Mouse (Mus musculus) adrenal gland, adult 18-20 months (tissue): ENCODE measurements around the gene Dbi. TPM values are rescaled to one million over a fixed set of nuclear protein-coding genes. Genes with fewer than 3 reads are reported as not detected.

Experiments
- DNase-seq, 2 experiments: peaks; one replicate each; pipeline ENCODE4 v3.0.0; 2021 to 2022; ENCODE audit warnings: low spot score in 2 of 2
- total RNA-seq, 2 experiments: library from RNA; stranded (reverse); gene quantifications; 1 replicate in 1 of 2; 2 replicates in 1 of 2; pipeline ENCODE4 v1.2.3; 2021

The Dbi gene
- total RNA-seq, 2 experiments from 2014 or later: 1,010 to 2,386 TPM

DNA sequence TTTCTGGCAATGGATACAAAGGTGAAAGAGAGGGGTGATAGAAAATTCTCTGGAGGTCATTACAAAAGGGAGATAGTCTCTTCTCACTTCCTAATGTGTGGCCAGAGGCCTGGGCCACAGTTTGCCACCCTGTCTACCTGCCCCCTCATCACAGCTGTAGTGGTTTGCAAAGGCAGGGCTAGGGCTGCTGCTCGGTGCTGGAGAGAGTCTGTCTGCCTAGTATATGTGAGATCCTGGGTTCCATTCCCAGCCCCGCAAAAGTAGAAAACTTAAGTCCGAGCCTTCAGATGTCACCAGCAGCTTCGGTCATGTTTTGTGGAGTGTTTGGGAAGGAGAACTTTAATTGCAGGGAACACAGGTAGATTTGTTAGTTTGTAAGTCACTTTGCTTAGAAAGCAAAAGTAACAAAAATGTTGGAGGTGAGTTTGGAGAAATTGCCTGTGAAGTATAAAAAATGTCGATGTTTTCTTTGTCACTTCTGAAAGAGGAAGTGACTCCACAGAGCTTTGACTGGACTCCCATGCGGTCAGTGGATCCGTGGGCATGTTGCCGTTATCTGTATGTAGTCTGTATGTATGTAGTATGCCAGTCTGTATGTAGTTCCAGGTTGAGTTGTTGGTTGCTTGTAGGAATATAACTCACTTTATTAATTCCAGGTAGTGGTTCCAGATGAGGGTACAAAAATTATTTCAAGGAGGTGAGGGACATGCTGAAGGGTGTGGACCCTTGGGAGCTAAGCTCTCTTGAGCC, 1.9 kb upstream of the Dbi start:
- DNase-seq: no peak

DNA sequence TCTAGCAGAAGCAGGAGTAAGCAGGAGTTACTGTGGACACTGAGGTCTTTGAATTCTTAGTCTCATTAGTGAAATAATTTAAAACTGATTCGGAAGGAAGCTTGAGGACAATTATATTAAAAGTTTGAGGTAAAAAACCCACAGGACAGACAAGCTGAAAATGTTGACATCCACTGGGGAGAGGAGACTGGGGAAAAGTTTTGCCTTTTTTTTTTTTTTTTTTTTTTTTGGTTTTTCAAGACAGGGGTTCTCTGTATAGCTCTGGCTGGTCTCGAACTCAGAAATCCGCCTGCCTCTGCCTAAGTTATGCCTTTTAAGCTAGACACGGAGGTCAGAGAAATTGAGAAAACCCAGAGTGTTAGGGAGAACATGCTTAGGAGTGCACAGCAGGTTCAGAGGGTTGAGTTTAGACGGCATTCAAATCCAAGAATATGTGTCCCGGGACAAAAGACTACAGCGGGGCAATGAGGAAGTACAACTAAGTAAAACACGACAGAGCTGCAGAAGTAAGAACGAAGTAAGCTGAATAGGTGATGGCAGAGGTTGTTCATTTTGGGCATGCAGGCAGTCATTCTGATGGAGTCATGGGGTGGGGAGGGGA, 1.2 kb upstream of the Dbi start:
- DNase-seq: no peak

DNA sequence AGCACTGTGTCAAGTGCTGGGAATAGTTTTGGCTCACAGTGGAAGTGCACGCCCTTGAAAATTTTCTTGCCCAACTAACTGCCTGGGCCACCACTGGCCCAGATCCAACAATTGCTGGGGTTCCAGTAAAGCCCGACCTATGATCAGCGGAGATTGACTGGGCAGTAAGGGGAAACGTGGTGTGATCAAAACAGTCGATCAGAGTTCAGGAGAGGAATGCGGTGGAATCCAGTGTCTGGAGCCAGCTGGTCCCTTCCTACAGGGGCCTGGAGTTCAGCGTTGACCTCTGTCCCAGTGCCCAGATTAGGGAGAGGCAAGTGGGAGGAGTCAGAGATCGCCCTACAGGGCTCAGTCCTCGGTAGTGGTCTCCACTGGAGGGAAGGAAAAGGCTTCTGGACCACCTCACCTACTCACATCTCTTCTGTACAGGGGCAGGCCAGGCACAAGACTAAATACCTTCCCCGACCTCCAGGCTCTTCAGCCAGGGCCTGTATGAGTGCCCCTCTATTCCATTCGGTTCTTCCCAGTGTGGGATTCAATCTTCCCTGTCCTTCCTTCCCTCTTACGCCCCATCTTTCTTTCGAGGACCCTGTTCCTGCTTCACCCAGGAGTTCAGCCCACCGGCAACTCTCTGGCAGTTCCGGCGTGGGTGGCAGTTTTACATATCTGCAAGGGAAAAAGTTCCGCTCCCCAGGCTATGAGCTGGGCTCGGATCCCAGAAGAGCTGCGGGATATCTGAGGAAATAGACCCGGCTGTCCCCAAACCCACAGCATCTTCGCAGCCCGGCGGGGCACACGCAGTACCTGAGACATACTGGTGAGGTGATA, 523 bp downstream of the Dbi start:
- DNase-seq: peak; percentile 57 to 68

DNA sequence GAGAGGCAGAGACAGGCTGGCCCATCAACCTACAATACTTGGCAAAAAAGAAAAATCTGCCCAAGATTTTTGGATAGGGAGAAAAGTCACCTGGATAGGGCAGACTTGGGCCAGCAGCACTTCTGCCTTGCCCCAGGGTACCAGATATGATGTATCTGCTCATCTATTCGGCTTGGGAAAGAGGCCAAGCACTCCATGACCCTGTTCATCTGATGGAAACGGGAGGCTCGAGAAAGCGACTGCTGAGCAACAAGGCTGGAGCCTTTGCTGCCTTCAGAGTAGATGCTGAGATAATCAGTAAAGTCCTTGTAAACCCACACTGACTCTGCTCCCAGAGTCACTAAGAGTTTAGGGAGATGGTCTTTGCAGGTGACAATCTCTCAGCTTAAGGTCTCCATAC, 1.5 kb downstream of the Dbi start:
- DNase-seq: no peak

DNA sequence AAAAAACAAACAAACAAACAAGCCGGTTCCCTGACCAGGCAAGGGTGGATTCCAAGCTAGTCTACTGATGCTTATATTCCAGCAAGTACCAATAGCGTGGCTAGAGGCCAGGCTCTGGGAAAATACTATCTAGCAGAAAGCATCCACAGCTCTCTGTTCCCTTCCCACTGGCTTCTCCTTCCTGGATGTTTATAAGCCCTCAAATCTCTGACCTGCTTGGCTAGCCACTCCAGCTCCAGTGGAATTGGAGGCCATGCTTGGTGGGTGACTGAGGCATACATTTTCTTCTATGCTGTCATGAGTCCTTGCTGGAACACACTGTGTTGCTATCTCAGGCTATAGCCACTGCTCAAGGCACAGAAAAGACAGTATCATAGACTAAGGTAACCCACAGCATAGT, 2.0 kb downstream of the Dbi start:
- DNase-seq: no peak

DNA sequence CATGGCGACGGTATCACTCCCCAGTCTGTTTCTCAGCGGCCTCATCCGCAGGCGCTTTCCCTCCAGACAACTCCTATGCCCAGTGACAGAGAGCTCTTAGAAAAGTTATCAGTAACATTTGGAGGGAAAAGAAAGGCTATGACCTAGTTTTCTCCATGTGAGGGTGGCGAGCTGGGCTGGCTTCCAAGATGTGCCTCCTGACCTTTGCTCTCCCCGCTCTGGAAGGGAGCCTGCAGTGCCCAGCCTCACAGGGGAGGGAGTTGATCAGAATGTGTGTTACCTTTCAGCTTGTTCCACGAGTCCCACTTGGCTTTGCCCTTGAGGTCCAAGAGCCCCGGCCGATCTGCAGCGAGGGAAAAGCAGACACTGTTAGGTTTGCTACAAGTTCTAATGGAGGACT, 4.8 kb downstream of the Dbi start:
- DNase-seq: peak in 1 of 2 experiments; percentile 39

DNA sequence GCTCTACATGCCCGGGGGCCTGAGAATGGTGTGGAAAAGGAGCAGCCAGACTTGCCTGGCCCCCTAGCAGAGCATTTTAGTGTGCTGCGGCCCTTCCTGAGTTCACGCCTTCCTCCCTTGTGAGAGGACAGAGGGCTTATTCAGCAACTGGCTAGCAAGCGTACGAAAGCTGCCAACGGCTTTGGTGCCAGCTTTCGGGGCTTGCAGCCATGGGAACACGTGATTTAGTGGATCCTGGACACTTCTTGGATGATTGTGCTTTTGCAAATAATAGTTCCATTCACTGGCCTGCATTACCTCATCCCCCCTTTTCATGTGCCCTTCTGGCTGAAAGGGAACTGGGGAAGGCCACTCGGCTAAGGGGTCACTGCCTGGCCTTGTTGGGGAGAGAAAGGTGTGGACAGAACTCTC, 5.2 kb downstream of the Dbi start:
- peak; percentile 42 to 45 for DNase-seq

DNA sequence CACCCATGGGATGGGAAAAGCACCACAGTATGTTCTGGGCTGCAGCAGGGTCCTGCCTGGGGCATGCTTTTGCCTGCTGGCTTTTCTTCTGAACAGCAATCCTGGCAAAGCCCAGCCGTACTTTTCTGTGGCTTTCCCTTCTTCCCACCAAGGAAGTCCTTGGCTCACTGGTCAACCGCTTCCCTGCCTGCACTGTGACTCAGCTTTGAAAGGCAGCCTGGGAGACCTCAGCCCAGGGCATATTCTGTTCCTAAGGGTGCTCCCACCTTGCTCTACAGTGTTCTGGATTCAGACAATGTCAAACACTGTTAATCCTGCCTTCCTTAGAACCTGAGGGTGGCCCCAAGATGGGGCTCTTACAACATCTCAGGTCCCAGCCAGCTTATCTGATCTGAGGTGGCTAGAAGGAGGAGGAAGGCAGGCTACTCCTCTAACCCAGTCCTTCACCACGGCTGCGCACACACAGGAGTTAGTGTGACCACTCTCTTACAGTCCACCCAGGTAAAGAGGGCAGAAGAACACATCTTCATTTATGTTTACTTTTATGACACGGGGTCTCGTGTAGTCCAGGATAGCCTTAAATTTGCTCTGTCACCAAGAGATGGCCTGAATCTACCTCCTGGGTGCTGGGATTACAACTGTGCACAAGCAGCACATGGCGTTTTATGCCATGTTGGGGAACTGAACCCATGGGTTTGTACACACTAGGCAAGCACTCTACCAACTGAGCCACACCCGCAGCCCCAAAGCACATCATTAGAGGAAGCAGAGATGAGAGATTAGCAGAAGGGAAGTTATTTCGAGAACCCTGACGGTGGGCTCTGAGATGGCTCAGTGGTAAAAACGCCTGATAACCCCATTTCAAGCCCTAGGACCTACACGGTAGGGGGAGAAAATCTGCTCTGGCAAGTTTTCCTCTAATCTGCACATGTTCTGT, 8.4 kb downstream of the Dbi start:
- DNase-seq: no peak

DNA sequence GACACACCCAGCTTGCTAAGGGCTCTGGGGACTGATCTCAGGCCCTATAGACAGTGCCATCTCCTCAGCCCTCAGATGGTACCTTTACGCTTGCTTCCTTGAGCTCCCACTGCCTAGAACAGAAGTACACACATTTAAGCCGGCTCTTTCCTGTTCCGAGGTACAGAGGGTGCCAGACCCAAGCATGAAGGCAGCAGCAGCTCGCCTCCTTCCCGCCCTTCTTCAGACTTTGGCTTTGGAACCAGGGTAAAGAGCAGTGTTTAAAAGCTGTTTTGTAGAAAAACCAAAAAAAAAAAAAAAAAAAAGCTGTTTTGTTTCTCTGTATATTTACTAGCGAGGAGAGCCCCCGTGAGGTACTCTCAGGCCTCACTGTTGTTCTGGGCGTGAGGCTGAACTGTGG, 9.1 kb downstream of the Dbi start:
- DNase-seq: no peak

DNA sequence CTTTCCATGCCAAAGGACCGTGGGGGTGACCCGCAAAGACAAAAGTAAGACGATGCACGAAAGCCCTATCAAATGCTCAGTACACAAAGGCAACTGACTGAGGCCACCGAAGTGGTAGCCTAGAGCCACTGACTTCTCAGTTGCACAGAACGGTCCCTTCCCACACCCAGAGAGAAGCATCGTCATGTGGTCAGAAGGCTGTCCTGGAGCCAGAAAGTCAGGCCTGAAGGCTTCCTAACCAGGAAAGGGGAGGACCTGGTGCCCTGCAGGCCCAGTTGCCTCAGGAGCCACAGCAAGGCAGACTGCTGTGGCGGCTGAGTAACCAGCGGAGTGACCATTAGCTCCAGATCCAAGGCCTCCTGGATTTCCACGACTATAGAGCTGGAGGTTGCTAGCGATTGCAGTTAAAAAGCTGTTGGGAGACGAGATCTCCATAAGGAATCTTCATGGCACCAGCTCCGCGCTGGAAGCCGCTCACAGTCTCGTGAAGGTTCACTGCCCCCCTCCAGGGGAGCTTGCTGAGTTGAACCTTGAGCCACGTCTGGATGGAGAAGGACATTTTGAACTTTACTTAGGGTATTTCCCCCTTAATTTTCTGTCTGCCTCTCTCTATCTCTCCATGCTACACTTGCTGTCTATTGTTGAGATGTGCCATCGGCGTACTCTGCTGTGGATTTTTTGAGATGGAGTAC, 11.0 kb downstream of the Dbi start:
- DNase-seq: no peak

DNA sequence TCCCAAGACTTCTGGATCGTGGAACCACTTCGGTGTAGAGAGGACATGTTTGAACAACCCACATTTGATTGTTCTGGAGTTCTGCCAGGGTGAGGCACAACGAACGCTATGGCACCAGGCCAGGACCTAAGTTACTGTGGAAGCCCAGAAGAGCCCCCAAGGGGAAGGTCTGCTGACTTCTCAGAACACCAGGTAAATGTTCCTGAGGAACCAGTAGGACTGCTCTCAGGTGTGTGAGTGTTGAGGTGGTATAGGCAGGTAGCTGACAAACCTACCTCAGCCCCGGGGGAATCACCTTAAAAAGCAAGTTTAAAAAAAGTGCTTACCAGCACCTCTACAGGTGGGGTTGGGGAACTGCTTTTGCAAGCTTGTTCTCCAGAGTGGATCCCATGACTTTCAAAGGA, 15.3 kb downstream of the Dbi start:
- no peak for DNase-seq

DNA sequence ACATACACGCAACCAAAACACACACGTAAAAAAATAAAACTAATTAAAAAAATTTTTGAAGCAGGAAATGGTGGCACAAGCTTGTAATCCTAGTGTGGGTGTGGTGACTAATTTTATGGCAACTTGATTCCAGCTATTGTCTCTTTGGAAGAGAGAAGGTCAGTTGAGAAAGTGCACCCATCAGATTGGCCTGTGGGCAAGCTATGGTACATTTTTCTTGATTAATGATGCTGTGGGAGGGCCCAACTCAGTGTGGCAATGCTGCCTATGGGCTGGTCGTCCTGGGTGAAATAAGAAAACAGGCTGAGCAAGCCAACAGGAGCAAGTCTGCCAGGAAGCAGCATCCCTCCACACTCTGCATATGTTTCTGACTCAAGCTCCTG, 19.7 kb downstream of the Dbi start:
- DNase-seq: no peak

DNA sequence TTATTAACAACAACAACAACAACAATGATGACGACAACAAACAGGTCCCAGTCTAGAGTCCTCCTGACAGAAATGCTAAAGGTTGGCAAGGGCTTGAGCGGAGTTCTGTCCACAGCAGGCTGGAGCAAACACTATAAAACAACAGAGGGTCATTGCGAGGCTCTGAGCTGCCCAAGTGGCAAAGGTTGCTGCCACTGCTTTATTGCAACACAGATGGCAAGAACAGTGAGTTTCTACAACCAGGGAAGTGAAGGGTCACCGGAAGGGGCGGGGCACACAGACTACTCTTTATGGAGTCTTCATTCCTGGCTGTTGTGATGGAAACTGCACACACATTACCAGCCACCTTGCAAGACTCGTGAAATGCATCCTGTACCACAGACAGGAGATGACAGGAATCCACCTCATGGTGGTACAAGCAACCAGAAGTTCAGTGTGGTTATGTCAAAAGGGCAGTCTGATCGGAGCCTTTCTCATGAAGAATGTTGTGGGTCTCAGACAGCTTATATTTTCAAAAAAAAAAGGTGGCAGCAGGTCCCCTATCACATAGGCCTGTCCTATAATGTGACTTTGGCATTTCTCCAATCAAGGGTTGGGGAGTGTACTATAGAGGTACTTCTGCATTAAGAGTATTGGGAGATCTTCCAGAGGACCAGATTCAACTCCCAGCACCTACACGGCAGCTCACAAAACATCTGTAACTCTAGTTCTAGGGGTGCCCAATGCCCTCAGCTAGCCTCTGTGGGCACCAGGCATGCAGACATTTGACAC, 20.2 kb downstream of the Dbi start:
- no peak for DNase-seq

DNA sequence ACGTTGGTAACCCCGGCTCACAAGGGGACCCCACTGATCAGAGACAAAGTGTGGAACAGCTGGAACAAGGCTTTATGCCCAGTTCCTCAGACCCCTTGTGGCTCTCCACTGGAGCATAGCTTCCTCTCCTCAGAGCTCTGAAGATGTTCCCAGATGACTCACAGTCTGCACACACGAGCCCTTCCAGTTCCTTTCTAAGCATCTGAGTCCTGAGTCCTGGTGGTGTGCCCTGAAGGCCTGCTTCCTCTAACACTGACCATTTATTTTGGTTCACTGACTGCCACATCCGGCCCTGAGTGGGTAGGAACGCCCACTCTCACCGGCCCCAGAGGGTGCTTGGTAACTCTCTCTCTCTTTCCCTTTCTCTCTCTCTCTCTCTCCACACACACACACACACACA, 21.4 kb downstream of the Dbi start:
- no peak for DNase-seq

DNA sequence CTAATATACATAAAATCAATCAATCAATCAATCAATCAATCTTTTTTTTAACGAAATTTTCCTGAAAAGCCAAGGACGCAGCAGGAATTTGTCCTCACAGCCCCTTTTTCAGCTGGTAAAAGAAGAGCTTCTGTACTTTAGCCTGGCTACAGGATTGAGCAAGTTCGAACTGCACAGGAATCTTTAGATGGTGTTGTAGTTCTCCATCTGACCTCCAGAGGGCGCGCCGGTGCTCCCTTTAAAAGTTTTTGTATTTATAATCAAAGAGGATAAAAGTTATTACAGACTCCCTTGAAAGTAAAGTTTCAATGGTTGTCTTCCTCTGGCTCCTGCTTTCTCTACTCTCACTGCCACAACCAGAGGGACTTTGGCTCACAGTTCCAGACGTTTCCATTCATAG, 22.6 kb downstream of the Dbi start:
- peak; percentile 69 to 80 for DNase-seq

DNA sequence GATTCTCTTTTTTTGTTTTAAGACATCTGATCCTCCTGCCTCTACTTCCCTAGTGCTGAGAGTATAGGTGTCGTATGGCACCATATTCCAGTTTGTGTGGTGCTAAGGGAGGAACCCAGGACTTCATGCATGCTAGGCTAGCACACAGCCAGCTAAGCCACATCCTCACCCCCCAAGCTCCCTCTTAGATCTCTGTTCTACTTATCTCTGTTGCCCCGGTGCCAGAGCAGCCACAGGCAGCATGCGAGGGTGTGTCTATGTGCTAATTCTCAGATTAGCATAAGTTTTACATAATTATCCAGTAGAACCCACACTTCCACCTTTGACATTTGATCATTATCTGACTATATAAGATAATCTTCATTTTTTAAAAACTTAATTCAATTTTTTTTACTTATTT, 26.0 kb downstream of the Dbi start:
- no peak for DNase-seq

DNA sequence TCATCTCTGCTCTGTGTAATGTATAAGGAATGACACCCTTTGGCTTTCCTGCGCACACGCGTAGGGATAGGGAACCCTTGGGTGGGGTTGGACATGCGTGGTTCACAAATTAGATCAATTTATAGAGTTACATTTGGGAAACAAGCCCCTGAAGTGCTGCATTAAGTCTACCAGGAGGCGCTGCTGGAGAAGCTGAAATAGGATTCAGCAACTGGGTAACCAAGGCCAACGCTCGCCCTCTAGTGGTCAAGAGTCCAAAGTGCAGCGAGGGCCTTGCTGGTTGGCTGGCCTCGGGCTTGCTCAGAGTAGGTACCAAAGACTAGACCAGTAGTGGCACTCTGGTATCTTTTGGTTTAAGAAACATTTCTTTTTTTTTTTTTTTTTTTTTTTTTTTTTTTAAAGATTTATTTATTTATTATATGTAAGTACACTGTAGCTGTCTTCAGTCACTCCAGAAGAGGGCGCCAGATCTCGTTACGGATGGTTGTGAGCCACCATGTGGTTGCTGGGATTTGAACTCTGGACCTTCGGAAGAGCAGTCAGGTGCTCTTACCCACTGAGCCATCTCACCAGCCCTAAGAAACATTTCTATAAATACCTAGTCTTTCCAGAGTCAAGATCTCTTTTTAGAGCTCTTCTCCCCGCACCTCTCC, 27.3 kb downstream of the Dbi start:
- DNase-seq: peak; percentile 88 to 90

DNA sequence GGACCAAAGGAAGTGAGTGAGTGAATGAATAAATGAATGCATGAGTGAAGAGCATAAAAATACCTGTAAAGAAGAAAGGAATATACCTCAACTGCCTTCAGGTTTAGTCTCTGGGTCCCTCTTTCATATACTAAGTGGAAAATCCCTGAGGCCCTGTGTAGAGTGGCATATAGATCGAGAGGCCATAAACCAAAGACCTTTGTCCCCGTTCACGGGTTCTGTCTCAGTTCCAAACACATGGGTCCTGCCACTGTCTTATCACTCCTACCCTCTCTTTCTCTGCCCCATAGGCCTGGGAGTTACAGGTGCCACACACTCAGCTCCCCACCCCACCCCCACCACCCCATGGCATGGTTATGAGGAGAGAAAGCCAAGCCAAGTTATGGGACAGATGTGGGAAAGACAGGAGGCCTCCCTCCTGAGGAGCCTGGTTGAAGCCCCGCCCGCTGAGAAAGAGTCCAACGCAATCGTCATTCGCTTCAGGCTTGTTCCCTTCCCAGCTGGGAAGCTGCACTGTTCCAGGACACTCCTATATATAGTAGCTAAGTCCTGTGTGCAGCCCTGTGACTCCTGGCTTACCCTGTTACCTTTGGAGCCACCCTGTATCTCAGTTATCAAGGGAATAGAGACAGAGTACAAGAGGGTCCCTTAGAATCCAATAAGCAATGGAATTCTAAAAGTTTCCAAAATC, 29.9 kb downstream of the Dbi start:
- no peak for DNase-seq

DNA sequence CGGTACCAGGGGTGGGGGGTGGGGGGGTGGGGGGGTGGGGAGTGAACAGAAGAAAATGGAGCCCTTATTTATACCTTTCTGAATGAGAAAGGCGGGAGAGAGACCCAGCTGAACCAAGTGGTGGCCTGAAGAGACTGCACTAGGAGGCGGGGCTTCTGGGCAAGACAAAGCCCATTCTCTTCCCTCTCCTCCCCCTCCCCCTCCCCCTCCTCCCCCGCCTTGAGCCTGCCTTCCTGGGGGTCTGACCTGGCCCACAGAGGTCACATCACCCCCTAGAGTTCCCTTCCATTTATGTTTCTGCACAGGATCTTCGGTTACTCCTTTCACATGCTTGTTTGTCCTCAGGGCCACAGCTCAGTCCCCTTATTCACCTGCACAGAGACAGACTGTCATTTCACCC, 31.7 kb downstream of the Dbi start:
- no peak for DNase-seq
